Comparison of ENCODE assay signal across 11 mouse cellular contexts in the genomic region with DNA sequence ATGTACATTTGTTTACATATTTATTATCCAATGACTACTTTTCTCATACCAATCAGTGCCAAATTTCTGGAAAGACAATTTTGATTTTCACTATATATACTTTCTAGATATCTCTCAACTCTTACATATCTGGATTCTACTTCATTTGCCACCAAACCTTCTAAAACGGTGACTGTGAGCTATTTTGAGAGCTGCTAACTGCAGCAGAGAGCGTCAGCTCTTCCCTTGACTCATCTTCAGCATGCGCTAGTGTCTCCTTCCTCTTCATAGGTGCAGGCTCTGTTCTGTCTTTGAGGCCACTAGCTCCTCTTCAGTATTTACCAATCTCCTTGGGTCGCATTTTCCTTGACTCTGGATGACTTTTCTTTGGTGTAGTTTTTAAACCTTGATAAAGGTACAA.
"Had no signal": no experiment of that assay in that cellular context is flagged by ENCODE, and none has a peak within 500 bp of the region (broad histone marks: within the 10 kb centered on the region; RNA-seq: fewer than 3 reads in every experiment).

No protein-coding gene starts in this region.

- DNase-seq: liver, postnatal 0 days; lung, adult 2 months; lung, postnatal 14 days; lung, postnatal 36 days; midbrain, embryonic 14.5 days; retina, postnatal 1 day; right cerebral cortex, postnatal 14 days; spleen, adult 18-20 months; thymus, adult 2 months; thymus, postnatal 25 days; thymus, postnatal 4 days had no signal
